Mouse (Mus musculus) bone marrow, adult 2 months (tissue): ENCODE measurements around the gene Cth.

Experiments
- CTCF ChIP-seq: fragments of 200-500 bp; IDR thresholded peaks from 2 replicates; pipeline ENCODE4 v1.5.1; 2011; ENCODE audit warnings: low read length, control low read depth; ENCODE audit not compliant: control insufficient read depth, insufficient read depth
- POLR2A ChIP-seq: fragments of 200-500 bp; IDR thresholded peaks from 2 replicates; pipeline ENCODE4 v1.6.1; 2011; ENCODE audit warnings: low read depth, mild to moderate bottlenecking, control low read depth, low read length, borderline replicate concordance; ENCODE audit not compliant: control insufficient read depth

- TF ChIP-seq CTCF (no peak), POLR2A (no peak)
Measured at GRCm38 (mm10) chr3:157971151-157971550, 46.3 kb upstream of the Cth start.
